Mouse (Mus musculus): ENCODE results near the gene Nr1h2.
A peak's percentile ranks its signal among the peaks of the same experiment; 100 is the strongest.

Nr1h2 gene

GRCm38 (mm10) chr7:44584921-44585320 is 31.2 kb upstream of the Nr1h2 start:
- no peak for DNase-seq (ENCODE audit: low spot score in 2 of 2)

DNA sequence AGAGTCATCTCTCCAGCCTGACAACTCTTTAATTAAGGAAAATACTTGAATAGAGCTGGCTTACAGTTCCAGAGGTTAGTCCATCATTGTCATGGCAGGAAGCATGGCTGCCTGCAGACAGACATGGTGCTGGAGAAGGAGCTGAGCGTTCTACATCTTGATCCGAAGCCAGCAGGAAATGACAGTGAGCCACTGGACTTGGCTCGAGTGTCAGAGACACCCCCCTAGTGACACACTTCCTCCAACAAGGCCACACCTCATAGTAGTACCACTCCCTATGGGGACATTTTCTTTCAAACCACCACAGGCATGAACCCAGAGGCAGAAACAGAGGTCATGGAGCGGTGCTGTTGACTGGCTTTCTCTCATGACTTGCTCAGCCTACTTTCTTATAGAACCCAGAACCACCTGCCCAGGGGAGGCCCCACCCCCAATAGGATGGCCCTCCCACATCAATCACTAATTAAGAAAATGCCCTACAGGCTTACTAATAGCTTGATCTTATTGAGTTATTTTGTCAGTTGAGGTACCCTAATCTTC is 30.6 kb upstream of the Nr1h2 start:
- no peak for DNase-seq (ENCODE audit: low spot score in 2 of 2)

DNA sequence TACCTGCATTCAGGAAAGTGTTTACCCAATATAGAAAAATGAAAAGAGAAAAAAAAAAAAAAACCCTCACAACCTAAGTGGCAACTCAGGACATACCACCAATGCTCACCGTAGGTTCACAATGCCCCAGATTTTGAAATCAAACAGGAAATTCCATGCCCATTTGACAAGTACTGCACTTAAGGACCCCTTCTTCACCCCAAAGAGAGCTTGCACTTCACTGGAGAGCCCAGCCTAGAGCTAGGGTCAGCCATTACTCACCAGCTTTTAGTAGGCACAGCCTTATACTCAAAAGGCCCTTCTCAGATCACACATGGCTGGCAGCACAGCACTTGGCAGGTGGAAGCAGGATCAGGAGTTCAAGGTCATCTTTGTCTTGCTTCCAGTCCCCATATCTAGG is 29.4 kb upstream of the Nr1h2 start:
- DNase-seq (ENCODE audit: low spot score in 2 of 2): no peak

DNA sequence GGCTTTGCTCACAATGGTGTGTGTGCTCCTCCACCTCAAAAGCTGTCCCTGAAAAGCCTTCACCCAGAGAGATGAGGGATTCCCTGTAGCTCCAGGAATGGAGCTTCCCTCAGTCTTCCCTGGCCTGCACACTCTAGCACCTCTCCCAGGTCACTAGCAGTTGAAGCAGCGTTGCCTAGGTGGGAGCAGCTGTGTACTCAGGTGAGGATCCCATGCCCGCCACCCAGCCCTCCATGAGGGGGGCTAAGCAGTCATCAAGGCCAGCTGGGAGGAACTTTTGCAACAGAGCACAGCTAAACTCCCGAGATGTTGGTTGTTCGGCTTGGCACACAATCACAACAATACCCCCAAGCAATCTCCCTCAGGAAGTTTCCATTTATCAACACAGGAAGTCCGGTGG is 29.0 kb upstream of the Nr1h2 start:
- DNase-seq (ENCODE audit: low spot score in 2 of 2): no peak

DNA sequence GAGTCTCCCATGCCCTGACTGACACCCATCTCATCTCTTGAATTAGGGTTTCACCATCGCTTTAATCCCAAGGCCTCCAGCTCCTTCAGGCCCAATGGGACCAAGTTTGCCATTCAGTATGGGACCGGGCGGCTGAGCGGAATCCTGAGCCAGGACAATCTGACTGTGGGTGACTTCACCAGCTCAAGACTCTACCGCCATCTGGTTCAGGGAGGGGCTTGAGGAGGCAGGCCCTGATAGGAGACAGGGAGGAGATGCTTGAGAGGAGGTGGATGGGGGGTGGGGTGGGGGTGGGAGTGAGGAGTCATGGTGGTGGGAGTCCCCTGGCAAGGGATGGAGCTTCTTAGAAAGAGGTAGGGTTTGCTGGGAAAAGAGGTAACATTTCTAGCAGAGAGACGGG is 27.9 kb upstream of the Nr1h2 start:
- no peak for DNase-seq (ENCODE audit: low spot score in 2 of 2)

- no peak for DNase-seq (ENCODE audit: low spot score in 2 of 2)
Measured at GRCm38 (mm10) chr7:44576333-44576844, 22.6 kb upstream of the Nr1h2 start.

GRCm38 (mm10) chr7:44572956-44573484 is 19.3 kb upstream of the Nr1h2 start:
- DNase-seq (ENCODE audit: low spot score in 2 of 2): no peak

DNA sequence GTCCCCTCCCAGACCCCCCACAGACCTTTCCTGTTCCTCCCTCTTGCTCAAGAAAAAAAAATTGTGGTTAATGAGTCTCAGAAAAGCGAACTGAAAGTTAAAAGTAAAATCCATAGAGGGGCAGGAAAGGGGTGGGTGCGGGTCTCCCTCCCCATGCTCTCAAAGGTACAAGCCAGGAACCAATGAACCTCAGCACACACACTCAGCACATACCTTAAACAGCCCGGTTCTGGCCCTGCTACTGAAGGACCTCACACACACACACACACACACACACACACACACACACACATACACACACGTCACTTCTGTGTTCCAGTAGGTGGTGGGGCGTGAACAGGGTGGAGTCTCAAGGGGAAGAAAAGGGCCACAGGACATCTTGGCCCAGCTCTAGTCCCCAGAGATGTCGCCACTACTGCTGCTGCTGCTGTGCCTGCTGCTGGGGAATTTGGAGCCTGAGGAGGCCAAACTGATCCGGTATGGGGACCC is 18.5 kb upstream of the Nr1h2 start, which contains the start of gene Napsa:
Napsa (plus strand) TSS at position 168 of the 489 bp plus-strand sequence.
- no peak for DNase-seq (ENCODE audit: low spot score in 2 of 2)

DNA sequence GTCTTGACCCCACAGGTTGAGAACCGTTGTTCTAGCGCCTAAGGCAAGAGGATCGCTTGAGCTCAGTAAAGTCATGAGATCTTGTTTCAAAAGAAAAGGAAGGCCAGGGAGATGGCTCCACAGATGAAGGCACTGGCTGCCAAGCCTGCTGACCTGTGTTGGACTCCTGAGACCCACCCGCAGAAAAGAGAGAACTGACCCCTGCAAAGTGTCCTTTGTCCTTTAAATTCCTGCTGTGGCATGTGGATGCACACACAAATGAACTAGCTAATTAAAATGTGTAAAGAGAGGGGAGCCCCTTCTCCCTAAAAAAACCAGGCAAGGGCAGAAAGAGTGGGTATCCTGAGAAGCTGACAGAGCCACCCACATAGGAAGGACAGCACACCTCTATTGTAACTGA is 18.1 kb upstream of the Nr1h2 start:
- no peak for DNase-seq (ENCODE audit: low spot score in 2 of 2)

GRCm38 (mm10) chr7:44570989-44571388 is 17.2 kb upstream of the Nr1h2 start:
- DNase-seq (ENCODE audit: low spot score in 2 of 2): no peak

- no peak for DNase-seq (ENCODE audit: low spot score in 2 of 2)
Measured at GRCm38 (mm10) chr7:44568803-44569202, 15.1 kb upstream of the Nr1h2 start.

GRCm38 (mm10) chr7:44565414-44565813 is 11.7 kb upstream of the Nr1h2 start:
- DNase-seq (ENCODE audit: low spot score in 2 of 2): no peak

DNA sequence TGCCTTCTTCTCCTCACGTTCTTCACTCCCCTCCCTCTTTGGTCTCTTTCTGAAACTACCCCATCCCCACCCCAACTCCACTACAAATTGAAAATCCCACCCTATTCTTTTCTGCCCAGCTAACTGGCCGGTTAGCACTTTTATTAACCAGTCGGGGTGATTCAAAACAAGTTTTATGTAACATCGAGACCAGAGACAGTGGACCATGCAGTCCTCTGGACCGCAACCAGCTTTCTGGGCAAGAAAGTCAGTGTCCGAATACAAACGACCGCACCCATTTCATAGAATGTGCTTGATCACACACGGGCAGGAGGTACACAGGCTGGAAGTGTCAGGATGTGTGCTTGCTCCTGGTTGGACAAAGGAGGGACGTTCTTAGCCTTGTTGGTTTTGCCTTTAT is 10.7 kb upstream of the Nr1h2 start:
- no peak for DNase-seq (ENCODE audit: low spot score in 2 of 2)

- DNase-seq (ENCODE audit: low spot score in 2 of 2): no peak
Measured at GRCm38 (mm10) chr7:44563284-44563683, 9.5 kb upstream of the Nr1h2 start.

GRCm38 (mm10) chr7:44560435-44561400 is 7.0 kb upstream of the Nr1h2 start:
- DNase-seq (ENCODE audit: low spot score in 2 of 2): peak; percentile 64 to 76

GRCm38 (mm10) chr7:44557629-44558028 is 3.9 kb upstream of the Nr1h2 start:
- DNase-seq (ENCODE audit: low spot score in 2 of 2): no peak

DNA sequence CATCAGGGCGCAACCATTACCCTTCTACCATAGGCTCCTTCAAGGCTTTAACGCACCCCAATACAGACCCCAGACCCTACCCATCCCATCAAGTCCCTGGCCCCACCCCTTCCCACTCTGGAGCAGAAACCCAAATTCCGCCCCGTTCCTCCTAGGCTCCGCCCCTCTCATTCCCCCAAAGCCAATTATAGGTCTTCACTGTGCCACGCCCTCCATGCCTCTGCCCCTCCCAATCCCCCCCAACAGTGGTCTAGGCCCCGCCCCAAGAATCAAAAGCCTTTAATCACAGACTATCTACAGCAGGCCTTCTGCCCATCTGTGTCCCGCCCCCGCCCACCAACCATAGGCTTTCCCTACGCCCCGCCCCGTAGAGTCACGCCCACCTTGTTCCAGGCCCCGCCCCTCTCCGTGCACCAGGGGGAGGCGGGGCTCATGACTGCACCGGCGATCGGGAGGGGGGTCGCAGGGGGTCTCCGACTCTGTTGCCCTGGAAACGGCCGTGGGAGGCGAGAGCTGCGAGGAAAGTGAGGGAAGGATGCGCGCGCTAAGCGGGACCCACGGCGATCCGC is 471 bp downstream of the Nr1h2 start:
- no peak for DNase-seq (ENCODE audit: low spot score in 2 of 2)

DNA sequence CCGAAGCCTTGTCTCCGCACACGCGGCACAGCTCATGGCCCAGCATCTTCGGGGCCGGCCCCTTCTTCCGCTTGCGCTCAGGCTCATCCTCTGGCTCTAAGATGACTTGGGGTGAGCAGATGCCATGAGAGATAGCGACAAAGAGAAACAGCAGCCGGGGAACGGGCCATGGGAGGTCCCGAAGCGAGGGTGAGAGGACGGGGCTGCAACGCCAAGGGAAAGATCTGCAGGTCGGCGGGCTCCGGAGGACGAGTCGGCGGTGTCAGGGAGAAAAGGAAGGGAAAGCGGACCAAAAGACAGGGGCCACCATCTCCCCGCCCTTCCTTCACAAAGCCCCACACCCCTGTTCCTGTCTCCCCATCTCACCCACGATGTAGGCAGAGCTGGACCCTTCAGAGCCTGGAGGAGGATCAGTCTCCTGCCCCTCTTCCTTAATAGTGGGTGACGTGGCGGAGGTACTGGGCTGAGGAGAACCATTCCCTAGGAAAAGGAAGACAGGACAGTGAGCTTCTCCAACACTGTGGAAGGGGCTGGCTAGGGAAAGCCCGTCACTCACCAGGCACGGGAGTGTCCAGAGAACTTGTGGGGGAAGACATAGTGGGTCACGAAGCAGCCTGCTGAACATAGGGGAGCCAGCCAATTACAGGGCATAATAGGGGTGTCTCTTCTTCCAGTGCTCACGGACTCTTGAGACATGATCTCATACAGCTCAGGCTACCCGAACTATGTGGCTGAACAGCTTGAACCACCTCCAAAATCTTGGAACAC is 1.4 kb downstream of the Nr1h2 start:
- no peak for DNase-seq (ENCODE audit: low spot score in 2 of 2)

DNA sequence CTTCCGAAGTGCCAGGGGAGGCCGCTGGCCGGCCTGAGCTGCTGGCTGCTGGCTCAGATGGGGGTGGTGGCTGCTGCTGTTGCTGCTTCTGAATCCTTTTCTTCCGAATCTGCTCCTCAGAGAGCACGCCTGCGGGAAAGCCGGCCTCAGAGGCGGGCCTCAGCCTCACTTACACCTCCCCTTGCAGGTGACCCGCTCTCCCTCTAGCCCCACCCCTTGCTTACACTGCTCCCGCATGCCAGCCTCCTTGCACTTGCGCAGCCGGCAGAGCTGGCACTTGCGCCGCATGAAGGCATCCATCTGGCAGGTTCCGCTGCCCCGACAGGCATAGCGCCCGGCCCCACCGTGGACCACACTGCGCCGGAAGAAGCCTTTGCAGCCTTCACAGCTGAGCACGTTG is 2.0 kb downstream of the Nr1h2 start:
- DNase-seq (ENCODE audit: low spot score in 2 of 2): no peak

- DNase-seq (ENCODE audit: low spot score in 2 of 2): no peak
Measured at GRCm38 (mm10) chr7:44551301-44551700, 2.5 kb downstream of the Nr1h2 start.

DNA sequence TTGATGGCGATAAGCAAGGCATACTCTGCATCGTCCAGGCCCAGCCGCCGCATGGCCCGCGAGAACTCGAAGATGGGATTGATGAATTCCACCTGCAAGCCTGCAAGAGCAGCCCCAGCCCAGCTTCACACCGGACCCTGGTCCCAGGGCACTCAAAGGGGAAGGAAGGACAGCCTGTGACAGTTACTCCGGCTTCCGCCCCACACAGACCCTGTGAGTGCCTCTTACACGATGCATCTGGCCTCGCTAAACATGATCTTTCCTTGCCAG is 3.4 kb downstream of the Nr1h2 start:
- DNase-seq (ENCODE audit: low spot score in 2 of 2): no peak

Measured in frontal cortex, postnatal 25 days (tissue).